Mouse (Mus musculus): ENCODE measurements around the gene Cyp26c1. TPM values are rescaled to one million over a fixed set of nuclear protein-coding genes. Genes with fewer than 3 reads are reported as not detected.

The Cyp26c1 gene
- polyA plus RNA-seq, 1 experiment, result 0.17 TPM

GRCm38 (mm10) chr19:37726585-37726984, 41.2 kb downstream of the Cyp26c1 start:
- no peak for TF ChIP-seq GATA1 (IDR thresholded peaks at IDR 0.05; ENCODE audit: low read length)

DNA sequence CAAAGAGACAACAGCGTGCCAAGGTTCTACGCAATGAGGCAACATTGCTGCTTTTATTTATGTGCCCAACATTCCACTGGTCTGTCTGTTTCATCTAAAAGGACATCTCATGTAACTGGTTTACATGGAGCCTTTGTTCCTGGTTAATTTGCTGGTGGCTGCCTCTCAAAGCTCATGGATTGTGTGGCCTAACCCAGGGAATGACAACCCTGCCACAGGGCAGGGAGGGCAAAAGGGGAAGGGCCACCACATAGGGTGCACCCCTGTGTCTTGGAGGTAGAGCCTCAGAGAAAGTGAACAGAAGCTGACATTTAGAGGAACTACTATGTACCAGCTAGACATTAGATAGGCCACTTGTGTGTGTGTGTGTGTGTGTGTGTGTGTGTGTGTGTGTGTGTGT, 42.0 kb downstream of the Cyp26c1 start:
- TF ChIP-seq GATA1 (IDR thresholded peaks at IDR 0.05; ENCODE audit: low read length), result no peak

DNA sequence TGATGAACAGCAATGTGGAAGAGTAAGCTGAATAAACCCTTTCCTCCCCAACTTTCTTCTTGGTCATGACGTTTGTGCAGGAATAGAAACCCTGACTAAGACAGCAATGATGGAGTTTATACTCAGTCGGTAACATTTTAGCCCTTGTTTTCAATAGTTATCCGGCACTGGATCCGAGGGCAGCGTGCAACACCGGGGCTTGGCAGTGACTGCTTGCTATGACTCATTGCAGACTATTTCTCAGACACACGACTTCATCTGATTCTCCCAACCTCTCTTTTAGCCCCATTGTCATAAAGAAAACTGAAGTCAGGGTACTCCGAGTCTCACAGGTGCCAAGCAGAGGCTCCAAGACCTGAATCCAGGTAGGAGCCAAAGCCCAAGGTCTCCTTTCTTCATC, 50.0 kb downstream of the Cyp26c1 start:
- TF ChIP-seq GATA1 (IDR thresholded peaks at IDR 0.05; ENCODE audit: low read length), result no peak

- no peak for TF ChIP-seq GATA1 (IDR thresholded peaks at IDR 0.05; ENCODE audit: low read length)
Measured at GRCm38 (mm10) chr19:37738575-37738974, 53.2 kb downstream of the Cyp26c1 start.

DNA sequence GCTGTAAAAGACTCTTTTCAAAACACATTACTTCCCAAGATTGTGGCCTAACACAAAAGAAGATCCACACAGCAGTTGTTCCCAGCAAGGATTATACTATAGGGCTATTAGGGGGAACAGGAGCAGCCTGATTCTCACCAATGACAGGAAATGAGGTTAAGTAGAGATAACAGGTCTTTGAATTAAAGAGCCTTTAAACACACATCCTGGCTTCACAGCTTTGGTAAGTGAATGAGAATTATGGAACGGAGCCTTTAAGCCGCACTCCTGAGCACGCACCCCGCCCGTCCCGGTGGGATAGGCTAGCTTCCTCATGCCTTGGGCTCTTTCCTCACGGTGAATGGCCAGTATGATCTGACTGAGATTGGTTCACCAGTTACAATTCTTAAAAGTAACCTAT, 54.7 kb downstream of the Cyp26c1 start:
- TF ChIP-seq GATA1 (IDR thresholded peaks at IDR 0.05; ENCODE audit: low read length), result no peak

Other genes with a start within 250 kb of the Cyp26c1 start
- 22.3 and 31.0 TPM in 2 replicates for gene Exoc6, start 135.2 kb upstream of the Cyp26c1 start, polyA plus RNA-seq (2012)
- gene Cyp26a1, start 12.2 kb downstream of the Cyp26c1 start, polyA plus RNA-seq (2012), result 0.40 and 0.44 TPM in 2 replicates

Data from G1E-ER4 (cell line).